Mouse (Mus musculus) limb, embryonic 15.5 days (tissue): Measurements from ENCODE around the gene Smpd3. TPM values are rescaled to one million over a fixed set of nuclear protein-coding genes. Genes with fewer than 3 reads are reported as not detected.

Experiments used
- ATAC-seq: fragments of 200-750 bp; cut with Nextera tagmentation; 2 replicates; pipeline ENCODE4 v1.8.0; 2017; ENCODE audit warnings: low read depth, moderate TSS enrichment; ENCODE audit not compliant: insufficient number of reproducible peaks, low FRiP score, low TSS enrichment
- H3K27ac ChIP-seq: fragments of 300-500 bp; sonication (generic); 2 replicates; pipeline ENCODE4 v1.5.1; 2015; ENCODE audit warnings: moderate library complexity, mild to moderate bottlenecking, inconsistent platforms
- H3K27me3 ChIP-seq: fragments of 300-500 bp; sonication (generic); 2 replicates; pipeline ENCODE4 v1.6.1; 2015; ENCODE audit warnings: inconsistent platforms
- H3K36me3 ChIP-seq: fragments of 300-500 bp; sonication (generic); 2 replicates; pipeline ENCODE4 v1.6.1; 2015; ENCODE audit warnings: inconsistent platforms
- H3K4me1 ChIP-seq: fragments of 300-500 bp; sonication (generic); 2 replicates; pipeline ENCODE4 v1.6.1; 2015; ENCODE audit warnings: inconsistent platforms
- H3K4me2 ChIP-seq: fragments of 300-500 bp; sonication (generic); 2 replicates; pipeline ENCODE4 v1.6.1; 2015; ENCODE audit warnings: mild to moderate bottlenecking, inconsistent platforms
- H3K4me3 ChIP-seq: fragments of 300-500 bp; sonication (generic); 2 replicates; pipeline ENCODE4 v1.5.1; 2015; ENCODE audit warnings: mild to moderate bottlenecking, inconsistent platforms
- H3K9ac ChIP-seq: fragments of 300-500 bp; sonication (generic); 2 replicates; pipeline ENCODE4 v1.6.1; 2015; ENCODE audit warnings: inconsistent platforms
- H3K9me3 ChIP-seq: fragments of 300-500 bp; sonication (generic); 2 replicates; pipeline ENCODE4 v1.6.1; 2016; ENCODE audit warnings: inconsistent platforms
- WGBS: fragments of 180-500 bp; shearing (Covaris S2); methylation state at CpG from one replicate; pipeline ENCODE4 v1.1.7; 2015; 5-methylcytosine and 5-hydroxymethylcytosine counted together
- polyA plus RNA-seq: library from polyadenylated mRNA; unstranded; fragments of >200 nt; fragmentation: Nextera tagmentation; extraction: Ambion mirVana; gene quantifications from 2 replicates; pipeline ENCODE4 v1.2.1, GENCODE M21; 2015

Smpd3 gene
- polyA plus RNA-seq: 23.6 and 28.3 TPM in 2 replicates

GRCm38 (mm10) chr8:106337852-106338521 is at the start of gene Smpd3:
Smpd3 (minus strand) TSS chr8:106337988.
- WGBS: under 1% methylated on average over 45 of the region's 45 CpGs
- no peak within 1 kb of the TSS for H3K27ac ChIP-seq
- H3K9ac ChIP-seq: no peak within 1 kb of the TSS
- H3K27me3 ChIP-seq: peaks cover 36% of the 10 kb centered on the region
- H3K9me3 ChIP-seq: no peaks in the 10 kb centered on the region
- ATAC-seq: peak; percentile 100
- H3K4me2 ChIP-seq: peak within 1 kb of the TSS; percentile 69
- peak within 1 kb of the TSS; percentile 51 for H3K4me3 ChIP-seq
- H3K36me3 ChIP-seq: no peaks in the 10 kb centered on the region
- peaks cover 19% of the 10 kb centered on the region; the same call in 1 of the 2 replicates for H3K4me1 ChIP-seq

- Histone ChIP-seq H3K27ac (no peak overlapping the region), H3K4me3 (no peak overlapping the region), H3K9ac (no peak overlapping the region), H3K27me3 (no peaks in the 10 kb centered on the region), H3K4me1 (0 out of 2 replicates have a peak, but pooled peaks cover 7% of the 10 kb centered on the region), H3K4me2 (no peak overlapping the region), H3K9me3 (no peaks in the 10 kb centered on the region), H3K36me3 (no peaks in the 10 kb centered on the region)
- no peak for ATAC-seq
- WGBS: 90% methylated on average over 6 of the region's 6 CpGs
Observed at GRCm38 (mm10) chr8:106381026-106381425, 43.2 kb upstream of the Smpd3 start.

DNA sequence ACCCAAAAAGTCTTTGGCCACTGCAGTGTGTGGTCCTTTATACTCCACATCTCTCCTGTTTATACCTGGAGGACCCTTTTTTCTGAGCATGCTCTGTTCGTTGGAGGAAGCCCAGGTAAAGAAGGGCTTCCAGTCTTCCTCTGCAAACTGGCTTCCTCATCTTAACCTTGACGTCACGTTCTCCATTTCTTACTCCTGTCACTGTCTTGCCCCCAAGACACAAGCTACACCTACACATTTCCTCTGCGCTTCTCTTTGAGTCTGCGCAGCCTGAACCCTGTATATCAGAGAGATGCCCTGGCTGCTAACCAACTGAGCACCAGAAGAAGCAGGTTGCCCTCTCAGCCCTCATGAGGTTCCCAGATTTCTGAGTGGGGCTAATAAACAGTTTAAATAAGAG is 41.6 kb upstream of the Smpd3 start:
- WGBS: 76% methylated on average over 5 of the region's 5 CpGs
- Histone ChIP-seq H3K27ac (no peak overlapping the region), H3K4me3 (no peak overlapping the region), H3K4me1 (0 out of 2 replicates have a peak, but pooled peaks cover 7% of the 10 kb centered on the region), H3K9ac (no peak overlapping the region), H3K36me3 (no peaks in the 10 kb centered on the region), H3K27me3 (no peaks in the 10 kb centered on the region), H3K4me2 (no peak overlapping the region), H3K9me3 (no peaks in the 10 kb centered on the region)
- no peak for ATAC-seq

- Histone ChIP-seq H3K4me3 (no peak overlapping the region), H3K4me2 (no peak overlapping the region), H3K9ac (no peak overlapping the region), H3K9me3 (no peaks in the 10 kb centered on the region), H3K36me3 (no peaks in the 10 kb centered on the region), H3K4me1 (0 out of 2 replicates have a peak, but pooled peaks cover 7% of the 10 kb centered on the region), H3K27ac (no peak overlapping the region), H3K27me3 (no peaks in the 10 kb centered on the region)
- no peak for ATAC-seq
- WGBS: 56% methylated on average over 7 of the region's 7 CpGs
Observed at GRCm38 (mm10) chr8:106378501-106379048, 40.8 kb upstream of the Smpd3 start.

DNA sequence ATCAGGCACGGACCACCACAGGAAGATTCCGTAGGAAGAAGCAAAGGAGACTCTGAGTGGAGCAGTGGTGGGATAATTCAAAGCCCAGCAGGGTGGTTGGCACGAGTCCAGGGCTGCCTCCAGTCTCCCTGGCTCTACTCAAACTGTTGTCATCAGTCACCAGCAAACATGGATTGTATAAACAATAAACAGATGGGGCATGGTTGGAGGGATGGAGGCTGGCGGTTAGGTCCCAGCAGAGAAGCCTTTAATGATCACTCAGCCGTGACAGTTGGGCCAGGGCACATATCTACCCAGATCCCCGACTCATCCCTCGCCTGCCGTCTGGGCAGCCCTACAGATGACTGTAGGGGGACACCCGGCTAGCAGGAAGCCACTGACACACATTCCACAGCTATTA is 39.1 kb upstream of the Smpd3 start:
- H3K4me2 ChIP-seq: no peak overlapping the region
- no peaks in the 10 kb centered on the region for H3K9me3 ChIP-seq
- H3K4me1 ChIP-seq: 0 out of 2 replicates have a peak, but pooled peaks cover 7% of the 10 kb centered on the region
- H3K36me3 ChIP-seq: no peaks in the 10 kb centered on the region
- H3K4me3 ChIP-seq: no peak overlapping the region
- no peak overlapping the region for H3K27ac ChIP-seq
- no peak overlapping the region for H3K9ac ChIP-seq
- 31% methylated on average over 9 of the region's 9 CpGs for WGBS
- ATAC-seq: no peak
- no peaks in the 10 kb centered on the region for H3K27me3 ChIP-seq

GRCm38 (mm10) chr8:106375957-106376356 is 38.2 kb upstream of the Smpd3 start:
- no peak overlapping the region for H3K4me3 ChIP-seq
- no peaks in the 10 kb centered on the region for H3K9me3 ChIP-seq

DNA sequence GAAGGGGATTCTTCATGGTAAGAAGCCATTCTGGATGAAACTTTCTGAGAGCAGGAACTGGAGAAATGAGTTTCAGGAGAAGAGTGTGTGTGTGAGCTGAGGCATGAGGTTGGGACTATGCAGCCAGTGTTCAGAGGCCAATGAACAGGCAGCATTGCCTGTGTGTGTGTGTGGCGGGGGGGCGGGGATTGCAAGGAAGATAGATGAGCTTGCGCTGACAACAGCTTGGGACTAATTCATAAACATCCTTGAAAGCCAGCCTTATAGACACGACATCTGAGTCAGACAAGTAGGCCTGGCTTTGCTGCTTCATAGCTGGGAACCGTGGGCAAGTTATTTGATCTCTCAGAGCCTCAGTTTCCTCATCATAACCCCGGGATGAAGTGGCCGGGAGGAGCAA is 31.3 kb upstream of the Smpd3 start:
- Histone ChIP-seq H3K36me3 (no peaks in the 10 kb centered on the region), H3K4me3 (no peak overlapping the region), H3K27ac (no peak overlapping the region), H3K9me3 (no peaks in the 10 kb centered on the region), H3K4me2 (no peak overlapping the region), H3K4me1 (no peaks in the 10 kb centered on the region), H3K27me3 (no peaks in the 10 kb centered on the region), H3K9ac (no peak overlapping the region)
- 80% methylated on average over 7 of the region's 7 CpGs for WGBS
- no peak for ATAC-seq

More at GRCm38 (mm10) chr8:106375957-106376356, 38.2 kb upstream of the Smpd3 start:
- no peak overlapping the region for H3K27ac ChIP-seq
- no peak overlapping the region for H3K9ac ChIP-seq
- no peaks in the 10 kb centered on the region for H3K36me3 ChIP-seq
- no peaks in the 10 kb centered on the region for H3K27me3 ChIP-seq
- ATAC-seq: no peak
- WGBS: 56% methylated on average over 7 of the region's 7 CpGs
- 0 out of 2 replicates have a peak, but pooled peaks cover 7% of the 10 kb centered on the region for H3K4me1 ChIP-seq
- H3K4me2 ChIP-seq: no peak overlapping the region

- Histone ChIP-seq H3K9me3 (no peaks in the 10 kb centered on the region), H3K27me3 (no peaks in the 10 kb centered on the region), H3K27ac (no peak overlapping the region), H3K9ac (no peak overlapping the region), H3K36me3 (no peaks in the 10 kb centered on the region), H3K4me1 (no peaks in the 10 kb centered on the region), H3K4me3 (no peak overlapping the region), H3K4me2 (no peak overlapping the region)
- no peak for ATAC-seq
- 70% methylated on average over 3 of the region's 3 CpGs for WGBS
Observed at GRCm38 (mm10) chr8:106368501-106368900, 30.7 kb upstream of the Smpd3 start.

- no peaks in the 10 kb centered on the region for H3K4me1 ChIP-seq
- H3K36me3 ChIP-seq: no peaks in the 10 kb centered on the region
- WGBS: 47% methylated on average over 5 of the region's 5 CpGs
- ATAC-seq: no peak
- no peak overlapping the region for H3K4me3 ChIP-seq
- H3K9me3 ChIP-seq: no peaks in the 10 kb centered on the region
- H3K4me2 ChIP-seq: no peak overlapping the region
- H3K27me3 ChIP-seq: no peaks in the 10 kb centered on the region
- no peak overlapping the region for H3K27ac ChIP-seq
- H3K9ac ChIP-seq: no peak overlapping the region
Observed at GRCm38 (mm10) chr8:106364837-106365236, 27.0 kb upstream of the Smpd3 start.

- H3K9me3 ChIP-seq: no peaks in the 10 kb centered on the region
- H3K9ac ChIP-seq: no peak overlapping the region
- H3K27me3 ChIP-seq: no peaks in the 10 kb centered on the region
- ATAC-seq: no peak
- no peak overlapping the region for H3K4me2 ChIP-seq
- H3K27ac ChIP-seq: no peak overlapping the region
- 78% methylated on average over 8 of the region's 8 CpGs for WGBS
- no peak overlapping the region for H3K4me3 ChIP-seq
- H3K4me1 ChIP-seq: no peaks in the 10 kb centered on the region
- no peaks in the 10 kb centered on the region for H3K36me3 ChIP-seq
Observed at GRCm38 (mm10) chr8:106364278-106364677, 26.5 kb upstream of the Smpd3 start.

- no peak overlapping the region for H3K27ac ChIP-seq
- H3K27me3 ChIP-seq: no peaks in the 10 kb centered on the region
- H3K4me2 ChIP-seq: no peak overlapping the region
- ATAC-seq: no peak
- H3K36me3 ChIP-seq: no peaks in the 10 kb centered on the region
- no peak overlapping the region for H3K9ac ChIP-seq
- no peaks in the 10 kb centered on the region for H3K4me1 ChIP-seq
- no peaks in the 10 kb centered on the region for H3K9me3 ChIP-seq
- H3K4me3 ChIP-seq: no peak overlapping the region
- WGBS: 75% methylated on average over 8 of the region's 8 CpGs
Observed at GRCm38 (mm10) chr8:106363321-106363720, 25.5 kb upstream of the Smpd3 start.

DNA sequence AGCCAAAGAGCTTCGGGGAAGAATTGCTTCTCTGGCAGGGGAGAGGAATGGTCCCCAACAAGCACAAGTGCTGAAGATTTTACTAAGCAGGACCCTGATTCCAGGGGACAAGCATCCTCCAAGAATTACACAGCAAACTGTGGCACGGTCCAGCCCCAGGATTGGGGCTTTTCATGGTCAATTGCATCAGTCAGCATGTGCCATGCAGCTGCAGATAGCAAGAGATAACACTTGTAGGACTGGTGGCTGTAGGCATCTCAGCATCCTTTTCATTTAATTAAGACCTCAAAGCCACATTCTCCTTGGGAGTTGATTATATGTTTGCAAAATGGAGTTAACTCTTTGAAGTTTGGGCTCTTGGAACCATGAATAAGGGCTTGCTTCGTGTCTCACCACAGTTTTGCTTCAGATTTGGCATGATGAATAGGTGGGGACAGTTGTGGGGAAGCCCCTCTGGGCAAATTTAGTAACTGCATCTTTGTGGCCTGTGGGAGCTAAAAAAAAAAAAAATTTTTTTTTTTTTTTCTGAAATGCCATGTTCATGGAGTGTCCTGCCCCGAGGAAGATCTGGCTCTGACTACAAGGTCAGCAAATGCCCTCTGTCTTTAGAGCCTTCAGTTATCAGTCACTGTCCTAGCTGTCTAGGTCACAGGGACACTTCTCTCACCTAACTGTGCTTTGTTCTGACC is 22.0 kb upstream of the Smpd3 start:
- H3K4me3 ChIP-seq: no peak overlapping the region
- no peaks in the 10 kb centered on the region for H3K27me3 ChIP-seq
- H3K27ac ChIP-seq: no peak overlapping the region
- H3K36me3 ChIP-seq: no peaks in the 10 kb centered on the region
- no peaks in the 10 kb centered on the region for H3K9me3 ChIP-seq
- ATAC-seq: no peak
- 62% methylated on average over 4 of the region's 4 CpGs for WGBS
- no peak overlapping the region for H3K9ac ChIP-seq
- H3K4me2 ChIP-seq: no peak overlapping the region
- no peaks in the 10 kb centered on the region for H3K4me1 ChIP-seq
